Mouse (Mus musculus) neural tube, embryonic 10.5 days (tissue): ENCODE measurements around the gene Tcaf2.

Source experiments
- DNase-seq: peaks from one replicate; pipeline ENCODE4 v3.0.0-alpha.2; 2017; ENCODE audit warnings: low spot score; ENCODE audit errors: extremely low spot score

Gene Tcaf2

DNA sequence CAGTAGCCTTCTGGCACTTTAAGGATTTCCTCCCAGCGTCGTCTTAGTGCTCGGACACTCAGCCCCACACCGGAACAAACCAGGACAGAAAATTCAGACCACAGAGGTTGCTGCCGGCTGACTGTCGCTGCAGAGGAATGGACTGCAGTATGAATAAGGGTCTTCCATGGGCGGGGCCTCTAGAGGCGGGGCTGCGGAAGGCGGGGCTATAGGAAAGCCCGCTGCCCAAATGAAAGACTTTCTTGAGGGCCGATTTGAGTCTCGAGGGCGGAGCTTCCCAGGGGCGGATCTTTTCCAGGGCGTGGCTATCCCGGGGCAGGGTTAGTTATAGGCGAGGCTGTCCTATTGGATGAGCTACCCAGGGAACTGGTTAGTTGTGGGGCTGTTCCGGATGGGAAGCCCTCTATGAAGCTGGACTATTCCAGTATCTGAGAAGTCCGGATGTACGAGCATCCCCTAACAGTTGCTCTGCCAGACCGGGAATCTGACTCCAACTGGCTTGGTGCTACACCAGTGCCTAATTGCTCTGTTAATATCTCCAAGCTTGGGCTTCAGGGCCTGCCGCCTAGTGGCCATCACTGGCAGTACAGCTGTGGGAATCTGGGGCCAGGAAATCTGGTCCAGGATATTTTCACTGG lies at the start of gene Tcaf2:
Tcaf2 (minus strand) TSS at position 343 of the 638 bp plus-strand sequence.
- peak; percentile 88 for DNase-seq

DNA sequence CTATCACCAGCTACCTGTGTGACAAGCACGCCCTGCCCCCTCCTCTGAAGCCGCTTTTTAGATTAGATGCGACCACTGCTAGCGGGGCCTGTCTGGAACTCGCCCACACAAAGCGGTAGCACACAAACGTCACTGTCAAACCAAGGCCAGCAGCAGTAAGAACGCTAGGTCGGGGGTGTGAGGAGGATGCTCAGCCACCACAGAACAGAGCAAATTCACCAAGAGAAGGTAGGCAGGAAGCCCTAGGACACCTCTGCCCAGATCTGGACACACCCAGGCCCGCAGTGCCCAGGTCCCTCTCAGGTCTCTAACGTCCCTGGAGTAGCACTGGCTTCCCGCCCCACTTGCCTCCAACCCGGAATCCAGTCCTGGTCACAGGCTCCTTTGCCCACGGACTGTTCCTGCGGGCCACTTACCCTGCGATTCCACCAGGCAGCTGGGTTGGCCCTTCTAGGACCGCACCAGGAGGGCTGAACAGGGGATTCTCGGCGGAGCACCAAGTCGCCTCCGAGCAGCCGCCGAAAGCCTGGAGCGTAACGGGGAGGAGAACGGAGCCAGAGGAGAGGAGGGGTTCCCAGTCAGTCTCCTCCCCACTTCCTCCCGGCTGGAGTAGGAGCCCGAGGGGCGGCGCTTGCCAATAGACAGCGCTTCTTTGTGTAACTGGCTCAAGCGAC lies 47.6 kb upstream of the Tcaf2 start:
- DNase-seq = peak; percentile 85

DNA sequence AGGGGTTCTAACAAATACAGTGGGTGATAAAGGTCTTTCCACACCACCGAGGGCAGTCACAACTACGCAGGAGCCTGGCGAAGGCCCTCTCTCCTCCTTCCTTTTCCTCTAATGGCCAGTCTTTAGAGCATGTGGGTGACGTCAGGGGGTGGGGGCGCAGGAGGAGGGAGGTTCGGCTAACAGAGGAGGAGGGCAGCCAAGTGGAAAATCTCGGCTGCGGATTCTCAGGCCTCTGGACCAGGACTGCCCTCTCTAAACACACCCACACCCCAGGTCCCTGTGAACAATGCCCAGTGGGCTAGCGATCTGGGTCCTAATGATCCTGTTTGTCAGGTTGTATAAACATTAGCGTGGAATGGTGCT lies 47.1 kb upstream of the Tcaf2 start:
- DNase-seq = peak; percentile 82

DNA sequence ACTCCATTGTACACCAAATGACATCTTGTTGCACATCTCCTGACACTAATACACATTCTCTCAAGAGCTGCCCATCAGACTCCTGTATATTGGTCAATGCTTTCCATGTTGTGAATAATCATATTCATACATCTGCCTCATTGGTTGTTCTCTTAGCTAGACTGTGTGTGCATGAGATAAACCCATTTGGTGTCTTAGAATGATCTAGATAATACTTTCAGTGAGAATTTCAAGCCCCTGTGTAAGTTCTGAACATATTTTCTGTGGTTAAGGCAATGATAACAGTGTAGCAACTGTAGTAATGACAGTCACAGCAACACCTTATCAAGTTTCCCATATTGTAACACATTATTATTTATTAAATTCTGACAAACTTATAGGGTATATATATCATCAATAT lies 44.7 kb upstream of the Tcaf2 start:
- DNase-seq = no peak

DNA sequence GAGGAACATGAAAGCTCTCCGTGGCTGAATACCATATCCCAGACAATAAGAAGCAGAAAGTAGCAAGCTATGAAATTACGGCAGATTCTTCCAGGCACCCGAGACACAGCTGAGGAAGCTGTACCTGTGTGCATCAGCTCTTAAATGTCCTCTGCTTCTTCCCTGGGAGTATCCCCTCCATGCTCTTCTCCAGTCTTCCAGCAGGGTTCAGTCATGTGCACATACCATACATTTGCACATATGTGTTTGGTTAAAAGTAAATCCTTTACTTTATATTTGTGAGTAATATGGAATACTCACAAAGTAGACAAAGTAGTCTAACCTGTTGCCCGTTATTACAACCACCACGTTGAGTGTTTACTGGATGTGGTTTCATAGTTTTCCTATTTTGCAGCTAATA lies 42.9 kb upstream of the Tcaf2 start:
- no peak for DNase-seq

DNA sequence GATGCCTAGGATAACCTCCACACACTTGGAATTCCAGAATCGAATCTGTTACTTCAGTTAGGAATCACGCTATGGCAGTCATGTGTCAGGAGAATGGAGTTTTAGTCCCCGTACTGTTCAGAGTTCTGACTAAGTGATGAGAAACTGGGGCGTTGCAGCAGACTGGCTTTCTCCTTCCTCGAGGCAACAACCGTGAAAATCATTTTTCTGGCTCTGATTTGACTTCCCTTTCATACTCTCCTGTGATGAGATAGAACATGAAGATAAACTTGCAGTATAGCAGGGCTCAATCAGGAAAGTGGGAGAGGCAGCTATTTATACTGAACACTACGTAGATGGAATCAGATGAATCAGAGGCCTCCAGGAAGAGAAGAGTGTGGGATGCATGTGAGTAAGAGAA lies 35.0 kb upstream of the Tcaf2 start:
- DNase-seq = no peak

DNA sequence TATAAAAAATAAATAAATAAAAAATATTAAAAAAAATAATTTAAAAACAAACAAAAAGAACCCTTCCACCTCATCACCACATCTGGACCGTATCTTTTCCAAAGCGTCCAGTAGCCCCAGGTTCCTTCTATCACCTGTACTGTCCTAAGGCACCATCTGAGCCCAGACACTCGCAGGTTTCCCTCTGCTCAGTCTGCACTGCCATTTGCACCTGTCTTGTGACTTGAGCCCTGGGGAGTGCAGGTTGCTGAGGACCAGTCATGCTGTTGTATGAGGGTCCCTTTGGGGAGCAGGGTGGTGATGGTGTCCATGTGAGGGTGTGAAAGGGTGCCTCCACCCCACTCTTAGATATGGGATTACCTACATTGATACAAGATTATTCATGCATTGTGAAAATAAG lies 31.0 kb upstream of the Tcaf2 start:
- no peak for DNase-seq

DNA sequence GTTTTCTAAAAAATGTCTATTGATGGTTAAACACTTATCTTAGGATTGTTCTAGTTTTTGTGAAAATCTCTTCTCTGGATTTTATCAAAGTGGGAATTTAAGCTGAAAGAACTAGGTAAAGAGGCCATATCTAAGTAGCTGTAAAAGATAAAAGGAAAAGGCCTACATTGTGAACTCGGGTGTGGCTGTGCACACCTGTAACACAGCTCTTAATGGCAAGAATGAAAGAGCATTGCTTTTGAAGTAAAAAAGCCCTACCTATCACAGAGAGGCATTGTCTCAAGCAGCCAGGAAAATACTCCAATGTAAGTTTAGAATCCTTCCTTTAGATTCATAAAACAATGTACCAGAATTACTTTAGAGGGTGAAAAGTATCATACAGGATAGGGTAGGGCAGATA lies 26.7 kb upstream of the Tcaf2 start:
- no peak for DNase-seq

DNA sequence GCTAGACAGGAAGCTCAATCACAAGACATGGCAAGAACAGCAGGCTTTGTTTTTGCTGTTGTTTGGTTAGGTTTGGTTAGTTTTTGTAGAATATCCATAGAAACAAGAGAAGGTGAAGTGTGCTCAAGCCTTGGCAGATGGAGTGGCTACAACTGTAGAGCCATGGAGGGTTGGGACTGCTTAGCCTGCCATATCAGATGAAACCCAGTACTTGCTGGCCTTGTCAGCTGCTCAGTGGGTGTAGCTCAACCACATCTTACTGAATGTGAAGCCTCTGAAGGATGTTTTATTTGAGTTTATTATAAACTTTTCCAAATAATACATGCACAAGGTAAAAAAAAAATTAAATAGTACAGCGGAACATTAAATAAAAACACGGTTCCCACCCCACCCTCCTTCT lies 22.7 kb upstream of the Tcaf2 start:
- no peak for DNase-seq

DNA sequence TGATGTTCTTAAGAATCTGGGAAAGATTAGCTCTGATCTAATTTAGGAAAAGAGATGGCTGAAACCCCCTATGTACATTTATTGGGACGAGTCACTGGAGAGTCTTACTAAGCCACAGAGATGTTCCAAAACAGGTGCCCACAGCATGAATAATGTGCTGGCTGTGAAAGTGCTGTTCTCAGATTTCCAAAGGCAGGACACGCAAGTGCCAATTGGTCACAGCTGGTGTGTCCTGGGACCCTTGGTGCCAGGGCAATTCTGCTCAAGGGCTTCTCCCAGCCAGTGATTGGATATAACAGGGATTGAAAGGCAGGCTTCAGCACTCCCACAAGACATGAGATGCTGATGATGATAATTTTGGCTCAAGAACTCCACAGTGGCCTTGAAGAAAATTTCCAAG lies 16.7 kb upstream of the Tcaf2 start:
- no peak for DNase-seq

DNA sequence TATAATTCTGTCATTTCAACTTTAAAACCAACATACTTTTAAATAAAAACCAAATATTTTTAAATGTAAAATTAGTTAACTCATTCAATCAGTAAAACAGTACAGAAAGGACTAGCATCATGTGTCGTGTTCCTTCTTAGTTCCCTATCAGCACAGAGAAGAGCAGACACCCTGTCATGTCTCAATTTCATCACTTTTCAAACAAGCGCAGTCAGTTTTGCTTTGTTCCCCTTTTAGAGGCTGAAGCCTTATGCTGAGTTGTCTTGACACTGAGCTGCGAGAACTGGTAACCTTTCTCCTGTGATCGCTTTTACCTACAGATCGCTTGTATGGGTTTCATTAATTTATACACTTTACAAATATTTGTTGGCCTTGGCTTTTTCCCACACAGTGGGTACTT lies 10.7 kb downstream of the Tcaf2 start:
- no peak for DNase-seq

DNA sequence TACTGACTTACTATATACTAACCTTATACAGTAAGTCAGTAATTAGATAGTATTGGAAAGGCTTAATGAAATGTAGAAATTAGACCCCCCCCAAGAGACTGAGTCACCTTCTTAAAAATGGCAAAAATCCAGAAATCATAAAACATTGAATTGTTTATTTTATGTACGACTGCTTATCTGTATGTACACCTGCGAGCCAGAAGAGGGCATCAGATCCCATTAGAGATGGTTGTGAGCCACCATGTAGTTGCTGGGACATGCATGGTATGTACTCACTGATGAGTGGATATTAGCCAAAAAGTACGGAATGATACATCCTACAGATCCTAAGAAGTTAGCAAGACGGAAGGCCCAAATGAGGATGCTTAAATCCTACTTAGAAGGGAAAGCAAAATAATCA lies 13.7 kb downstream of the Tcaf2 start:
- no peak for DNase-seq

DNA sequence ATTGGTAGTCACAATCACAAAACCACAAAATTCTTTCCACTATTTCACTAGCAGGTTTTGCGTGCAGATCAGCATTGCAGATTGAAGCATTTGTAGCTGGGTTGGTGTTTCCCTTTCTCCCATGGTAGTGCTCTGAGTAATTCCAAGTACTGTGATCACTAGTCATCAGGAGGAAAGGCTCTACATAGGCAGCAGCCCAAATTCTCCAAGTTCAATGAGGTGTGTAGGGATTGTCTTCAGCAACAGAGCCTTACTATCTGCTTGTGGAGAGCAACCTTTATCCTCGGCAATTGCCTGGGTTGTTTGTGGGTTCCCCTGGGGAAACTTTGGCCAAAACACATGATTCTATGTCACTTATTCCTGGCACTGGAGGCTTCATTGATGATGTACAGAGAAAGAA lies 28.1 kb downstream of the Tcaf2 start:
- DNase-seq = no peak

DNA sequence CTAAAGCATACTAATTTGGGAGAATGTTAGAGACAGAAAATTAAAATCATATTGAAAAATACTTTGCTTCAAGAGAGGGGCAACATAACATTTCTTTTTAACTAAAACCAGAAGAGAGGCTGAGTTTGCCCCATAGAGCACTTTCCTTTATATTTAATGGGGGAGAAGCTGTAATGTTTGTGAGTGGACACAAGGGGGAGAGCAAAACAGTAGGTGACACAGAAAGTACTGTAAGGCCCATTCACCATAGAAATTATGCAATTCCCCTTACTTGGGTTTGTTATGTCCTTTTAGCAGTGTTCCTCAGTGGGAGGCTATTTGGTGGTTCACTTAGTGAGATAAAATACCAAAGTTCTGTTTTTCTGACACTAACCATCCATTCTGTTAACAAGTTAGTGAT lies 32.8 kb downstream of the Tcaf2 start:
- no peak for DNase-seq

DNA sequence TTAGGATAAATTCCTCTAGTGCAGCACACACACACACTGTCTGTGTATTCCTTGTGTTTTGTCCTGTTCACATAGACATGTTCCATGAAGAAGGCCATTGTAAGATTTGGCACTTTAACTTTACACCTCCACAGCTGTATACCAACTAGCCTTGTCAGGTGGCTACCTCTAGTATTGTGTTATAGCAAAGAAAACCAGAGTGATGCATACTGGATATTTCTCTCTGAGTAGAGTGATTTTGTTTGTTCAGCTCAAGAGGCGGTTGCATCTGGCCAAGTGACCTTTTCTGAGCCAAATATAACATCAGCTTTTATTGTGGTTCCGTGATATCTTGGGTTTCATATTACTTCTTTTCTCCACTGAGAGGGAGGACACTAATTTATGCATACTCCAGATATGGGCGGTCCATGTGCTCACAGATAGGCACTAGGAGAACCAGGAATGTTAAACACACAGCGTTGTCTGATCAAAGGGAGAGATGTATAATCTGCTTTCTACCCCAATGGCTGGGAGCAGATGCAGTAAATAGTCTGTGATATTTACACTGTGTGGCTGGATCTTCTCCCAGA lies 34.0 kb downstream of the Tcaf2 start:
- no peak for DNase-seq

DNA sequence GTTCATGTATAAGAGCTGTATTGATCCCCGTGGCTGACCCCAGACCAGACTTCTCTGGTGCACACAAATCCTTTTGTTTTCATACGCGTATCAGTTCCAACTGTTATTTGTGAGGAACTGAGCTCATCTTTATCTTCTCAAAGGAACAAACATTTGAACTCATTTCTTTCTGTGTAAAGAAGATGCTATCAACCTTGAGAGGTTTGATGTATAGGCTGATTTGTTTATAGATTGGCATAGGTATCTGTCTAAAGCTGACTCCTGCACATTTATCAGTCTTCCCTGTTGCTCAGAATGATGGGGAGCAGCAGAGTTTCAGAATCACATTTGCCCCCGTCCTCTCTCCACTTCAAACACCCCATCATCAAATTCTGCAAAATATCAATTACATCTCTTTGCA lies 47.5 kb downstream of the Tcaf2 start, which contains the start of gene Tcaf3:
Tcaf3 (minus strand) TSS at position 101 of the 400 bp plus-strand sequence.
- no peak for DNase-seq

DNA sequence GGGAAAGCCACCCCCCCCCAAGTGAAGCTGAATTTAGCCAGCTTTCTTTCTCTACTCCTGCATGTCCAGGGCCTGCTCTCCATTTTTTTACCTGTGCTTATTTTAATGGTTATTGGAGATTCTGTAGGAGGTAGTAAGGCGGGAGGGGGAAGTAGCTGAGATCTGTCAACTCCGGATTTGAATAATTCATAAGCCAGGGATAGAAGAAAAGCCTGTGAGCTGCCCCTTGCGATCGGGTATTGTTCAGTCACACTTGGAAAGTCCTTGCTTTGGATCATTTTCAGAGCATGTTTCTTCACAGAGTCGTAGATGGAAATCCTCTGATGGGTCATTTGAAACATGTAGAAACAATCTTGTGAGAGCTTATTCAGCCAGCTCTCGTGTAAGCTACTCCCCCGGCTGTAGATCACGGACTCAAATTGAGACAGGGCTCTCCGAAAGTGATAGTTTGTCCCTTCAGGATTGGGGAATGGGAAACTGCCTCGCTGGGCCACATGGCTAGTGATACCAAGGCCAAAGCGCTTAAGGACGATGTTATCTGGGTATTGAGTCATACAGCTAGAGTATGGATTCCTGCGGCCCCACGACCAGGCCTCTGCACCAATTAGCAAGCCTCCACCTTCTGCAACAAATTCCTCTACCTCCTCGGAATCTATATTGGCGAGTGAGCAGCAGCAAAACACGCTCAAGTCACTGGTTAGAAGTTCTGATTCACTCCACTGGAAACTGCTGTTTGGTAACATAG lies 51.7 kb downstream of the Tcaf2 start:
- no peak for DNase-seq

DNA sequence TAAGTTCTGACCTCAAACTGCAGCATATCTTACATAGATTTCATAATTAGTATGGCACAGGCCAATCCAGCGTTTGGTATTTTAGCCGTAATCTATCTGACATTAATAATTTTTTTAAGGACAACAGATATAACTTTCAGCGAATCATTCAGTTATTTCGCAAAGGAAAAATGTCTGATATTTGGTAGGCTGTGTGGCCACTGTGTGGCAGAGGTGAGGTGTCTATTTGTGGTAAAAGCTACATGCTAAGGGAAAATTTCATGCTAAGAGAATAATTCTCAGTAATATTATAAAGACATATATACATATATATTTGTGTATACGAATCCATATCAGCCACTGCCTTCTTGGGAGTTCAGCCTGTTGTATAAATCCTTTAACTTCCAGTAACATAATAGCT lies 58.5 kb downstream of the Tcaf2 start:
- DNase-seq = no peak

DNA sequence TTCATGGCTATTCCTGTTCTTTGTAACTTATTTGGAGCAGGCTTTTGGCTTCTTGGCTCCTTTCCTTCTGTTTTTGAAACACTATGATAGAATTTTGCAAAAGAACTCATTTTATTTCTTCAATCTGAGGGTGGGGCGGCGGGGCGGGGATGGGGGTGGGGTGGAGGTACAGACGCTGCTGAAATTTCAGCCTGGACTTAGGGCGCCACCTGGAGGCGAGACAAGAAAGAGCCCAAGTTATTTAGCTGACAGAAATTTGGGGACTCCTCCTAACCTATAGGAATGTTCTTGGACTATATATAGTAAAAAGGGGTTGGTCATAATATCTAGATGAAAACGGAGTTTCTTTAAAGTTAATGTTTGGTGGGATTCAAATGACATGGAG lies 61.6 kb downstream of the Tcaf2 start:
- DNase-seq = peak; percentile 54

DNA sequence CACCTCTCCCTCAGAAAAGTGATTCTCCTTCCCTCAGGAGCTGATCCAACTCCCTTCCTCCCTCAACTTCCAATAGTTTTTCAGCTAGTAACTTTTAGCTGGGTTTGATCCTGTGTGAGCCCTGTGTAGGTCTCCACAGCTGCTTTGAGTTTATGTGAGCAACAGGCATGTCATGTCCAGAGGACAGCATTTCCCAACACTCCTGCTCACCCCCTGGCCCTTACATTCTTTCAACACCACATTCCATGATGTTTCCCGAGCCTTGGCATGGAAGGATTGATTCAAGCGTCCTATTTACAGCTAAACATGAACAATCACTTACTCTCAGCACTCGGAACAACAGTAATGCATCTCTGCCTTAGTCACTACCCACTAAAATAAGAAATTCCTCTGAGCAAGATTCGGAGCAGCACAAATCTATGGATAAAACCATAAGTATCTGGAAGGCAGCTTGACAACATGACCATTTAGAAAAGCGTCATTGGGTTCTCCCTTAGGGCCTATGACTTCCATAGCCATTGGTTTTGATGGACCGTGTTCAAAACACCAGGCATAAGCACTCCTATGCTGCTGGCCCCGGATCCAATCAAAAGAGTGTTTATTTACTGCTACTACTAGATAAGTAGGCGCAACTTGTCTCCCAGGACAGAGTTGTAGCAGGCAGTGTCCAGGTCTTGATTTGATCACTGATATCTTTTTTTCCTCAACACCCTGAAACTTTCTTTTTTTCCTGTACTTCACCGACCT lies 62.1 kb downstream of the Tcaf2 start:
- DNase-seq = no peak

DNA sequence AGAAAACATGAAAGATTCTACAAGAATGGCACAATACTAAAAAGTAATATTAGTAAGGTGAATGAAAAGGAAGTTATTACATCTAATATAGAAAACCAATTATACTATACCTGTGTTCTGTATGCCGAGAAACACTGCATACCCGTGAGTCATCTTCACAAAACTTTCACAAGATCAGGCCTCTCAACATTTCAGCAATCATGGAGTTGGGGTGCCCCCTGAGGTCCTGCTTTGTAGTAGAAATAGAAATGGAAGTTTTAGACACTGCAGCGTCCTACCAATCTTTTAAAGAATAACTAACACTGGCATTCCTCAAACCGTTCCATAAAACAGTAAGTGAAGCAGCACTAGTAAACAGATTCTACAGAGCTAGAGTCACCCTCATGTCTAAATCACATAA lies 66.4 kb downstream of the Tcaf2 start:
- no peak for DNase-seq

DNA sequence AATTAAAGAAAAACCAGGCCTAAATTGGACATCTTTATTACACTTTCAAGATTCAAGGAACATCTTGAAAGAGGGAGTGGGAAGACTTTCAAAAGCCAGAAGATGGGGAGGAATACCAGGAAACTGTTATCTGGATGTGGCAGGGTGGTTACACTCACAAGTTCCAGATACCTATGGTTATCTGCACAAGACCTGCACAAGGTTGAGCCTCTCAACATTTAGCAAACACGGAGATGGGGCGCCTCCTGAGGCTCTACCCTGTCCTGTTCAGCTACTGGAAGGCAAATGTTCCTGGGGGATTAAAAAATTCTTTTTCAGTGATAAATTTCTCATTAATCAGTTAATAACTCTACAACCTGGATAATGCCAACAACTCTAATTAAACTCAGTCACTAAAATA lies 67.6 kb downstream of the Tcaf2 start:
- no peak for DNase-seq
